Mouse (Mus musculus) thymus, adult 2 months (tissue): ENCODE results near the gene 2010111I01Rik. TPM values are rescaled to one million over a fixed set of nuclear protein-coding genes. Genes with fewer than 3 reads are reported as not detected.

Experiments
- DNase-seq: peaks from one replicate; pipeline ENCODE4 v3.0.0; 2021
- H3K27ac ChIP-seq: fragments of 200-500 bp; 2 replicates; pipeline ENCODE4 v1.5.1; 2012; ENCODE audit warnings: low read length, control low read depth; ENCODE audit not compliant: control insufficient read depth, insufficient read depth
- H3K27me3 ChIP-seq: fragments of 200-500 bp; 2 replicates; pipeline ENCODE4 v1.6.1; 2012; ENCODE audit warnings: mild to moderate bottlenecking, low read length, moderate library complexity, mixed read lengths; ENCODE audit not compliant: control insufficient read depth, insufficient read depth
- H3K36me3 ChIP-seq: fragments of 200-500 bp; 2 replicates; pipeline ENCODE4 v1.6.1; 2012; ENCODE audit warnings: mild to moderate bottlenecking, low read length, moderate library complexity; ENCODE audit not compliant: control insufficient read depth, insufficient read depth
- H3K4me1 ChIP-seq: fragments of 200-500 bp; replicated peaks from 2 replicates; pipeline ENCODE4 v1.6.1; 2012; ENCODE audit warnings: low read length; ENCODE audit not compliant: control insufficient read depth, insufficient read depth
- H3K4me3 ChIP-seq: fragments of 200-500 bp; 2 replicates; pipeline ENCODE4 v1.5.1; 2012; ENCODE audit warnings: mild to moderate bottlenecking, low read length, control low read depth, moderate library complexity; ENCODE audit not compliant: control insufficient read depth, insufficient read depth
- CTCF ChIP-seq: fragments of 200-500 bp; IDR thresholded peaks from 2 replicates; pipeline ENCODE4 v1.5.1; 2012; ENCODE audit warnings: mild to moderate bottlenecking, control low read depth, low read length, moderate library complexity, borderline replicate concordance; ENCODE audit not compliant: control insufficient read depth, poor library complexity, insufficient read depth; ENCODE audit errors: extremely low read depth
- POLR2A ChIP-seq: fragments of 200-500 bp; IDR thresholded peaks from 2 replicates; pipeline ENCODE4 v1.6.1; 2012; ENCODE audit warnings: mild to moderate bottlenecking, low read length, control low read depth, moderate library complexity; ENCODE audit not compliant: control insufficient read depth, poor library complexity, insufficient read depth; ENCODE audit errors: extremely low read depth
- WGBS: fragments of 180-500 bp; shearing (Covaris S2); methylation state at CpG from one replicate; pipeline ENCODE4 v1.1.7; 2018; 5-methylcytosine and 5-hydroxymethylcytosine counted together
- polyA plus RNA-seq: library from polyadenylated mRNA; depleted of rRNA; stranded (reverse); fragments of >200 nt; gene quantifications from 2 replicates; pipeline ENCODE4 v1.2.3, GENCODE M21; 2012

The 2010111I01Rik gene
- polyA plus RNA-seq, 1 experiment: 61.4 TPM

GRCm38 (mm10) chr13:63251118-63251889, 286.6 kb downstream of the 2010111I01Rik start:
- H3K27ac ChIP-seq: no peak overlapping the region
- TF ChIP-seq CTCF (no peak), POLR2A (no peak)
- H3K36me3 ChIP-seq: no peaks in the 10 kb centered on the region
- WGBS: 85% methylated on average over 12 of the region's 12 CpGs
- H3K4me3 ChIP-seq: no peak overlapping the region
- DNase-seq: no peak
- no peaks in the 10 kb centered on the region for H3K27me3 ChIP-seq
- peaks cover 37% of the 10 kb centered on the region for H3K4me1 ChIP-seq

GRCm38 (mm10) chr13:63252295-63253010, 287.8 kb downstream of the 2010111I01Rik start:
- H3K36me3 ChIP-seq: no peaks in the 10 kb centered on the region
- no peak overlapping the region for H3K4me3 ChIP-seq
- no peak overlapping the region for H3K27ac ChIP-seq
- DNase-seq: no peak
- no peaks in the 10 kb centered on the region for H3K27me3 ChIP-seq
- WGBS: 100% methylated on average over 2 of the region's 2 CpGs
- H3K4me1 ChIP-seq: peaks cover 34% of the 10 kb centered on the region
- no peak for TF ChIP-seq CTCF
- no peak for TF ChIP-seq POLR2A

GRCm38 (mm10) chr13:63253147-63253546, 288.5 kb downstream of the 2010111I01Rik start:
- H3K27ac ChIP-seq: no peak overlapping the region
- H3K27me3 ChIP-seq: no peaks in the 10 kb centered on the region
- no peak for DNase-seq
- H3K4me3 ChIP-seq: no peak overlapping the region
- WGBS: 23% methylated on average over 5 of the region's 5 CpGs
- peaks cover 31% of the 10 kb centered on the region for H3K4me1 ChIP-seq
- TF ChIP-seq CTCF (no peak), POLR2A (no peak)
- H3K36me3 ChIP-seq: no peaks in the 10 kb centered on the region

GRCm38 (mm10) chr13:63253886-63254636, 289.4 kb downstream of the 2010111I01Rik start:
- H3K4me1 ChIP-seq: peaks cover 31% of the 10 kb centered on the region
- no peaks in the 10 kb centered on the region for H3K27me3 ChIP-seq
- TF ChIP-seq POLR2A: no peak
- TF ChIP-seq CTCF: no peak
- no peak overlapping the region for H3K4me3 ChIP-seq
- no peak overlapping the region for H3K27ac ChIP-seq
- 48% methylated on average over 7 of the region's 7 CpGs for WGBS
- no peaks in the 10 kb centered on the region for H3K36me3 ChIP-seq
- DNase-seq: no peak

- H3K4me1 ChIP-seq: peaks cover 29% of the 10 kb centered on the region
- DNase-seq: no peak
- TF ChIP-seq CTCF (no peak), POLR2A (no peak)
- no peaks in the 10 kb centered on the region for H3K36me3 ChIP-seq
- no peak overlapping the region for H3K4me3 ChIP-seq
- 76% methylated on average over 5 of the region's 5 CpGs for WGBS
- H3K27ac ChIP-seq: no peak overlapping the region
- no peaks in the 10 kb centered on the region for H3K27me3 ChIP-seq
Measured at GRCm38 (mm10) chr13:63255519-63256011, 290.9 kb downstream of the 2010111I01Rik start.

- no peak for DNase-seq
- H3K27ac ChIP-seq: no peak overlapping the region
- peaks cover 32% of the 10 kb centered on the region for H3K4me1 ChIP-seq
- no peaks in the 10 kb centered on the region for H3K36me3 ChIP-seq
- H3K4me3 ChIP-seq: no peak overlapping the region
- WGBS: 88% methylated on average over 6 of the region's 6 CpGs
- TF ChIP-seq POLR2A (no peak), CTCF (no peak)
- H3K27me3 ChIP-seq: no peaks in the 10 kb centered on the region
Measured at GRCm38 (mm10) chr13:63256146-63256545, 291.5 kb downstream of the 2010111I01Rik start.
